Mouse (Mus musculus) liver, embryonic 14.5 days (tissue): ENCODE results near the gene Drosha. TPM values are rescaled to one million over a fixed set of nuclear protein-coding genes. Genes with fewer than 3 reads are reported as not detected.

ENCODE experiments used
- ATAC-seq: fragments of 200-750 bp; cut with Nextera tagmentation; 2 replicates; pipeline ENCODE4 v1.8.0; 2017; ENCODE audit warnings: moderate number of reproducible peaks, mild to moderate bottlenecking, moderate library complexity; ENCODE audit not compliant: insufficient read depth
- DNase-seq, 3 experiments: peaks; one replicate each; pipeline ENCODE4 v3.0.0-alpha.2; 2012 to 2013; ENCODE audit warnings: low read depth in 3 of 3, low spot score in 3 of 3
- H3K27ac ChIP-seq: fragments of 300-500 bp; sonication (generic); 2 replicates; pipeline ENCODE4 v1.5.1; 2014; ENCODE audit warnings: moderate library complexity, mild to moderate bottlenecking, control low read depth, inconsistent platforms
- H3K27me3 ChIP-seq: fragments of 300-500 bp; sonication (generic); 2 replicates; pipeline ENCODE4 v1.6.1; 2014; ENCODE audit warnings: mild to moderate bottlenecking, low read length, moderate library complexity; ENCODE audit not compliant: control insufficient read depth, insufficient read depth
- H3K36me3 ChIP-seq: fragments of 300-500 bp; sonication (generic); replicated peaks from 2 replicates; pipeline ENCODE4 v1.6.1; 2014; ENCODE audit warnings: low read depth; ENCODE audit not compliant: control insufficient read depth, insufficient read depth
- H3K4me1 ChIP-seq, 2 experiments: fragments of 200-500 bp in 1 of 2; fragments of 300-500 bp in 1 of 2; sonication (generic) in 1 of 2; replicated peaks; 2 replicates each; pipeline ENCODE4 v1.6.1; 2012 to 2014; ENCODE audit warnings: antibody characterized with exemption in 1 of 2, inconsistent platforms in 1 of 2, low read length in 1 of 2; ENCODE audit not compliant: control insufficient read depth in 2 of 2, insufficient read depth in 2 of 2
- H3K4me2 ChIP-seq: fragments of 300-500 bp; sonication (generic); 2 replicates; pipeline ENCODE4 v1.6.1; 2014; ENCODE audit warnings: low read depth, mild to moderate bottlenecking, control low read depth, moderate library complexity
- H3K4me3 ChIP-seq, 2 experiments: fragments of 200-500 bp in 1 of 2; fragments of 300-500 bp in 1 of 2; sonication (generic) in 1 of 2; 2 replicates each; pipeline ENCODE4 v1.5.1; 2012 to 2014; ENCODE audit warnings: low read depth in 2 of 2, low read length in 2 of 2, mild to moderate bottlenecking in 2 of 2, control low read depth in 1 of 2, inconsistent platforms in 1 of 2, moderate library complexity in 1 of 2; ENCODE audit not compliant: insufficient read depth in 1 of 2
- H3K9ac ChIP-seq: fragments of 300-500 bp; sonication (generic); replicated peaks from 2 replicates; pipeline ENCODE4 v1.6.1; 2014; ENCODE audit warnings: mild to moderate bottlenecking, control low read depth, moderate library complexity
- H3K9me3 ChIP-seq: fragments of 300-500 bp; sonication (generic); 2 replicates; pipeline ENCODE4 v1.6.1; 2016; ENCODE audit warnings: low read length, mixed read lengths; ENCODE audit not compliant: control insufficient read depth
- CTCF ChIP-seq: IDR thresholded peaks from 2 replicates; pipeline ENCODE4 v1.5.1; 2016; ENCODE audit warnings: antibody characterized with exemption, low read depth, control low read depth
- EP300 ChIP-seq: IDR thresholded peaks from 2 replicates; pipeline ENCODE4 v1.6.1; 2016; ENCODE audit warnings: antibody characterized with exemption, low read depth
- WGBS: fragments of 180-500 bp; shearing (Covaris S2); extraction: QIAGEN DNeasy Blood & Tissue Kit; methylation state at CpG from one replicate; pipeline ENCODE4 v1.1.7; 2014; ENCODE audit not compliant: insufficient replicate concordance; 5-methylcytosine and 5-hydroxymethylcytosine counted together
- polyA plus RNA-seq, 2 experiments: library from polyadenylated mRNA; depleted of rRNA in 1 of 2; stranded (reverse) in 1 of 2; unstranded in 1 of 2; fragments of >200 nt; fragmentation: Nextera tagmentation in 1 of 2; extraction: Ambion mirVana in 1 of 2; gene quantifications; 2 replicates each; pipeline versions ENCODE4 v1.2.1 to v1.2.3; 2012 to 2014

The Drosha gene
- polyA plus RNA-seq, 2 experiments: 8.8 to 13.5 TPM

DNA sequence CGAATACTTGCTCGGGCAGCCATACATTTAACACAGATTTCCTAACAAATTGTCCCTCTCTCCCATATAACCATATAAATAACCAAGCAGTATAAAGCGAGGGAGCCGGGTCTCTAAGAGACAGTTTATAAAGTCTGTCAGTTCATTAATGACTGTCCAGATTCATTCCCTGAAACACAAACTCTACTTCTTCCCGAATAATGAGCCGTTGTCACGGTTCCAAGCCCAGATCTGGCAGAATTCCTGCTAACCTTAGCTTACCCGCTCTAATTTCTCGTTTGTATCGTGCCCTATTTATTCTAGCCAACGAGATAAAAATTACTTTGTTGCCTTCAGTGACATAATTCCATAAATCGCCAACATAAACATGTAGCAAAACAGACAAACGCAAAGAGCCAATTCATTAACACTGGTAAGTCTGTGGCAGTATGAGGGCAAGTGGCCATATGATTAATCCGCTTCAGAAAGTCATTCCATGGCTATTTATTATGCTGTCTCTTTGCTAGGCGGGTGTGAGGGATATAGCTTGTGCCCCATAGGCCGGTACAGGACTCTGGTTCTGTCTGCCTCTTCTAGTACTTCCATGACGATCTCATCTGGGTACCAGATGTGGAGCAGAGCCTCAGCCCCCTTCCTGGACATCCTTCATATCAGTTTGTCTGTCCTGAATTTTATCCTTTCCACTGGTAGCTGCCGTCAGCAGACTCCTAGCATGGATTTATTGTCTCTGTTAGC, 51.0 kb downstream of the Drosha start:
- H3K9me3 ChIP-seq: no peaks in the 10 kb centered on the region
- WGBS: 81% methylated on average over 18 of the region's 18 CpGs
- no peaks in the 10 kb centered on the region for H3K4me1 ChIP-seq
- TF ChIP-seq CTCF (no peak), EP300 (no peak)
- ATAC-seq: no peak
- DNase-seq: no peak
- H3K36me3 ChIP-seq: peaks cover 14% of the 10 kb centered on the region
- no peak overlapping the region for H3K9ac ChIP-seq
- H3K4me3 ChIP-seq: no peak overlapping the region
- no peak overlapping the region for H3K4me2 ChIP-seq
- no peak overlapping the region for H3K27ac ChIP-seq
- no peaks in the 10 kb centered on the region for H3K27me3 ChIP-seq

DNA sequence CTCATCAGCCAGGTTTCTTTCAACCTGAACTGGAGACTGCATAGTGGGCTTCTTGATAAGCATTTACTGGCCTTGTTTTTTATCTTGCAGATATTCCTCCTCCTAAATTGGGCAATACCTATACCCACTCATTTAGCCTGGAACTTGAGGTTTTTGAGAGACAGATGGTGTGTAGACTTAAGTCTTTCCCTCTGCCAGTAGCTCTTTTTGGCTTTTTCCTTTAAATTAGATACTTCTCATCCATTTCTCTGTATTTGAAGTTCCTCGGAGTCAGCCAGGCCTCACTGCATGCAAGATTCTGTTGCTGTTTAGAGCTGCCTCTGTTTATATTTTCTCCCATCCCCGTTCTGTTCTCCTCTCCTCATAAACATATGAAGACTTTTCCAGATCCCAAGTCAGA, 51.7 kb downstream of the Drosha start:
- TF ChIP-seq EP300 (no peak), CTCF (no peak)
- Histone ChIP-seq H3K27ac (no peak overlapping the region), H3K9ac (no peak overlapping the region), H3K27me3 (no peaks in the 10 kb centered on the region), H3K36me3 (peaks cover 12% of the 10 kb centered on the region), H3K4me1 (no peaks in the 10 kb centered on the region), H3K4me2 (no peak overlapping the region), H3K9me3 (no peaks in the 10 kb centered on the region), H3K4me3 (no peak overlapping the region)
- DNase-seq: no peak
- ATAC-seq: no peak
- 73% methylated on average over 2 of the region's 2 CpGs for WGBS

DNA sequence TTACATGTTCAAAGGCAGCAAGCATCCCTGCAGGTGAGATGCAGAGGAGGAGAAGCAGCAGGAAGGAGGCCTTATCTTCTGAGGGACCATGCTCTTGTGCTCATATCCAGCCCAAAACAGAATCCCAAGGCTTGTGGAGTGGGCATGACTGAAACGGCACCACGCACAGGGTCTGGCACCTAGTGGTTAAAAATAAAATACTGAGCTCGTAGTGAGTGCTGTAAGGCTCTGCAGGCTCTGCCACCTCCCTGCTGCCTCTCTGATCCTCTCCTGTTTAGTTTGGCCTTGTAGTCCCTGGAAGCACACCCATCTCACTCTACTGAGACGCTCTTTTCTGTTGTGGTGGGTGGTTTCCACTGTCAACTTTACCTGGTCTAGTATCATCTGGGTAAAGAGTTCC, 52.3 kb downstream of the Drosha start:
- TF ChIP-seq CTCF (no peak), EP300 (no peak)
- DNase-seq (no peak), ATAC-seq (no peak)
- Histone ChIP-seq H3K27me3 (no peaks in the 10 kb centered on the region), H3K9me3 (no peaks in the 10 kb centered on the region), H3K27ac (no peak overlapping the region), H3K9ac (no peak overlapping the region), H3K36me3 (peaks cover 16% of the 10 kb centered on the region), H3K4me2 (no peak overlapping the region), H3K4me1 (no peaks in the 10 kb centered on the region), H3K4me3 (no peak overlapping the region)
- WGBS: 85% methylated on average over 4 of the region's 4 CpGs

DNA sequence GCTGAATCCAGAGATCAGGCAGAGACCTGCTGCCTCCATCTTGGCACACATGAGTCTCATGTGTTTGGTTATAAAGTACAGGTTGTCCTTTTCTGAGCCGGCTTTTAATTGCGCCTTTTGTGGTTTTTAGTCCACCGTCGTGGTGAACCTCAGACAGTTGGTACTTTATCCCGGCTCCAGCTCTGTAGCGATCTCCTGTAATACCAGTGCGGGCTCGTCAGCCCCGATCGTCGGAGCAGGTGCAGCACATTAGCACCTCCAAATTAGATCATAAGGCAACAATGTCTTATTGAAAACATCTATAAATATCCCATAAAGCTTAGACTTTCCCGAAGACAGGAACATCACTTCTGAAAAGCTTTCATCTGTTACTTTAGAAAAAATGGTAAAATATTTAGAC, 53.3 kb downstream of the Drosha start:
- H3K4me3 ChIP-seq: no peak overlapping the region
- H3K27me3 ChIP-seq: no peaks in the 10 kb centered on the region
- ATAC-seq (no peak), DNase-seq (no peak)
- no peak for TF ChIP-seq CTCF
- TF ChIP-seq EP300: no peak
- H3K4me1 ChIP-seq: no peaks in the 10 kb centered on the region
- no peak overlapping the region for H3K27ac ChIP-seq
- no peak overlapping the region for H3K4me2 ChIP-seq
- H3K9me3 ChIP-seq: no peaks in the 10 kb centered on the region
- 79% methylated on average over 12 of the region's 12 CpGs for WGBS
- no peak overlapping the region for H3K9ac ChIP-seq
- H3K36me3 ChIP-seq: peaks cover 22% of the 10 kb centered on the region

DNA sequence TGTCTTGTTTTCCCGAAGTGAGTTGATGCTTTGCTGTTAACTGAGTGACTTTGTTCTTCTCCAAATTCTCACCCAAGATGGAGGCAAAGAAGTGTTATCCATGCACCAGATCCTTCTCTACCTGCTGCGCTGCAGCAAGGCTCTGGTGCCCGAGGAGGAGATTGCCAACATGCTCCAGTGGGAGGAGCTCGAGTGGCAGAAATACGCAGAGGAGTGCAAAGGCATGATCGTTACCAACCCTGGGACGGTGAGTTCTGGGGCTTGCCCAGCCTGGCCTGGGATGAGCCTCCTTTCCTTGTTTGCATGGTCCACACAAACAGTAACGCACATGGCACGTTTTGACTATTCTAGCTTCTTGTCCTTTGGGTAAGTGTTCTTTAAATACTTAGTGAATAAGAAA, 54.0 kb downstream of the Drosha start:
- H3K4me2 ChIP-seq: no peak overlapping the region
- WGBS: 87% methylated on average over 9 of the region's 9 CpGs
- no peak overlapping the region for H3K4me3 ChIP-seq
- H3K27ac ChIP-seq: no peak overlapping the region
- no peaks in the 10 kb centered on the region for H3K9me3 ChIP-seq
- peaks cover 29% of the 10 kb centered on the region for H3K36me3 ChIP-seq
- TF ChIP-seq EP300: no peak
- no peak for TF ChIP-seq CTCF
- ATAC-seq: no peak
- no peaks in the 10 kb centered on the region for H3K27me3 ChIP-seq
- no peak for DNase-seq
- H3K9ac ChIP-seq: no peak overlapping the region
- no peaks in the 10 kb centered on the region for H3K4me1 ChIP-seq
